In the genomic region with DNA sequence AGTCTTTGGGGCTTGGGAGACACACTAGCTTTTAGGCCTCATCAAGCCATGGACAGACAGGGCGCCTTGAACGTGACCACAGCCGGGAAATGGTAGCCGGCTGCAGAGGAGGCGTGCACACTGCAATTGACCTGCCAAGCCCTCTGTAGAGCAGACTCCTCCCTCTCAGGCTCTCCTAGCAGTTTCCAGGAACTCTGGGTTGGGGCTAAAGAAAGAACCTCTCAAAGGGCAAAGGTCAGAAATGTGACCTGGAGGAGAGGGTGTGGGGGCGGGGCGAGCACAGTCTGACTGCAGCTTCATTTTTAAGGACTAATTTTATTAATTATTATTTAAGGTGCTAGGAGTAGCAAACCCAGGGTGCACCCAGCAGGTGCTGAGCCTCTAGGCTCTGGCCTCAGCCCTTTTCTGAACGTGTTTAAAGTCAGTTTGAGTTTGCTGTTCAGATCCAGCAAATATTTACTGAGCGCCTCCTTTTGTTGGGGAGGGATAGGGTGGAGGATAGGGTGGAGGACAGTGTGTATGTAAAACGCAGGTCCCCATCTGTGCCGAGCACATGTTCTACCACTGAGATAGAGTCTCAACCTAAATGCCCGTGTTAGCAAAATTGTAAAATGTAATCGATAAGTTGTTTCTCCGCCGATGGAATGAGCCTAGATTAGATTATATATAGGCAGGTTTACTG, we compare ENCODE assay signal across 12 mouse cellular contexts. TPM values are rescaled to one million over a fixed set of nuclear protein-coding genes. Genes with fewer than 3 reads are reported as not detected.
DNase-seq lines count a peak whose midpoint lies in the region; ATAC-seq and TF ChIP-seq lines count a peak whose summit lies in the region.
"Had no signal": no experiment of that assay in that cellular context is flagged by ENCODE, and none has a peak within 500 bp of the region (broad histone marks: within the 10 kb centered on the region; RNA-seq: fewer than 3 reads in every experiment).

No protein-coding gene starts in this region.

- no peaks in the 10 kb centered on the region for H3K9me3 ChIP-seq in kidney, postnatal 0 days (replicated peaks; ENCODE audit: low read length)
- H3K9me3 ChIP-seq: forebrain, embryonic 15.5 days; neural tube, embryonic 13.5 days had no signal

- TF ChIP-seq CTCF in kidney, postnatal 0 days (IDR thresholded peaks at IDR 0.05; ENCODE audit: low read depth) = no peak
- no peak for TF ChIP-seq CTCF in left cerebral cortex, adult 2 months (IDR thresholded peaks at IDR 0.05)

- 45% methylated on average over 15 of the region's 15 CpGs for WGBS in kidney, postnatal 0 days

- peak; percentile 81 for ATAC-seq in kidney, postnatal 0 days (replicated peaks; ENCODE audit: low FRiP score, low read depth)
- ATAC-seq: forebrain, embryonic 15.5 days had no signal

- no peaks in the 10 kb centered on the region for H3K27me3 ChIP-seq in kidney, postnatal 0 days (ENCODE audit: insufficient read depth, low read length)
- H3K27me3 ChIP-seq: forebrain, embryonic 15.5 days; neural tube, embryonic 13.5 days had no signal

- no peak overlapping the region for H3K4me3 ChIP-seq in kidney, postnatal 0 days (replicated peaks; ENCODE audit: low read depth, low read length)
- no peak overlapping the region for H3K4me3 ChIP-seq in left cerebral cortex, adult 2 months
- H3K4me3 ChIP-seq: forebrain, embryonic 15.5 days; neural tube, embryonic 13.5 days had no signal

- H3K4me1 ChIP-seq in kidney, postnatal 0 days (replicated peaks; ENCODE audit: insufficient read depth, low read length) = no peaks in the 10 kb centered on the region
- H3K4me1 ChIP-seq: forebrain, embryonic 15.5 days; neural tube, embryonic 13.5 days had no signal

- intact Hi-C loops in left cerebral cortex, adult 2 months (cut with DNase I) = no loop called here
- intact Hi-C loops in left cerebral cortex, postnatal 14 days (cut with DNase I) = no loop called here

- no peak overlapping the region for H3K4me2 ChIP-seq in kidney, postnatal 0 days (ENCODE audit: low read length)
- H3K4me2 ChIP-seq: forebrain, embryonic 15.5 days; neural tube, embryonic 13.5 days had no signal

- no peaks in the 10 kb centered on the region for H3K36me3 ChIP-seq in kidney, postnatal 0 days (ENCODE audit: insufficient read depth, low read length)
- H3K36me3 ChIP-seq: forebrain, embryonic 15.5 days; neural tube, embryonic 13.5 days had no signal

- DNase-seq in lung, adult 18-20 months = peak; percentile 25 to 46
- DNase-seq in lung, postnatal 25 days (ENCODE audit: low spot score) = no peak
- peak; percentile 80 for DNase-seq in embryo, embryonic 10.5 days (ENCODE audit: low spot score)
- peak; percentile 67 for DNase-seq in kidney, postnatal 0 days (ENCODE audit: low spot score)
- DNase-seq in skeletal muscle tissue, adult 2 months (ENCODE audit: low read depth, low spot score) = peak; percentile 51
- no peak for DNase-seq in left cerebral cortex, adult 2 months (ENCODE audit: extremely low spot score in 1 of 2, low spot score in 2 of 2)
- DNase-seq in adrenal gland, postnatal 25 days = no peak
- no peak for DNase-seq in left cerebral cortex, postnatal 14 days (ENCODE audit: low spot score in 2 of 2)
- DNase-seq: cerebellum, adult 18-20 months; heart, postnatal 36 days had no signal

- H3K9ac ChIP-seq in kidney, postnatal 0 days (ENCODE audit: low read depth, low read length) = no peak overlapping the region
- H3K9ac ChIP-seq: forebrain, embryonic 15.5 days; neural tube, embryonic 13.5 days had no signal

- H3K27ac ChIP-seq in kidney, postnatal 0 days = 0 out of 2 replicates have a peak overlapping the region, but pooled peaks have one; percentile 11
- H3K27ac ChIP-seq in left cerebral cortex, adult 2 months = no peak overlapping the region
- H3K27ac ChIP-seq: forebrain, embryonic 15.5 days; neural tube, embryonic 13.5 days had no signal

RNA-seq across cellular contexts. Expression of gene Papola, which starts 26.5 kb away (rescaled TPM):
- polyA plus RNA-seq in kidney, postnatal 0 days (2015; fragmentation: Nextera tagmentation; extraction: Ambion mirVana) = 189 TPM in 2 replicates
- total RNA-seq in left cerebral cortex, adult 2 months (2021) = 100 to 1,000 TPM; 142 to 162 TPM
- total RNA-seq in adrenal gland, postnatal 25 days (2021) = 204 and 207 TPM in 2 replicates
- 100 to 1,000 TPM; 134 to 143 TPM for total RNA-seq in left cerebral cortex, postnatal 14 days (2021)

RNA-seq across cellular contexts. Expression of gene Ak7, which starts 52.2 kb away (rescaled TPM):
- polyA plus RNA-seq in kidney, postnatal 0 days (2015; fragmentation: Nextera tagmentation; extraction: Ambion mirVana) = 3.7 and 4.1 TPM in 2 replicates
- total RNA-seq in left cerebral cortex, adult 2 months (2021) = under 1 TPM; 0.25 to 0.68 TPM
- 0.39 and 0.48 TPM in 2 replicates for total RNA-seq in adrenal gland, postnatal 25 days (2021)
- under 1 TPM; 0.26 to 0.44 TPM for total RNA-seq in left cerebral cortex, postnatal 14 days (2021)
- total RNA-seq: heart, postnatal 36 days had no signal

Comparison
In these comparisons a context has a peak if more than half of its experiments do, and no peak if none do; other contexts are left out.
1. DNase-seq: peak in lung, adult 18-20 months (2 of 2), embryo, embryonic 10.5 days (single experiment), kidney, postnatal 0 days (single experiment) and skeletal muscle tissue, adult 2 months (single experiment); none in lung, postnatal 25 days (single experiment), left cerebral cortex, adult 2 months (0 of 2), adrenal gland, postnatal 25 days (single experiment) and left cerebral cortex, postnatal 14 days (0 of 2).